Mouse (Mus musculus) E14TG2a.4 (cell line): Measurements from ENCODE around the gene Hoxa4.

Source experiments
- CTCF ChIP-seq: conservative IDR thresholded peaks from 2 replicates; pipeline ENCODE4 v1.5.1; 2014; ENCODE audit warnings: low read length
- NANOG ChIP-seq: IDR thresholded peaks from 2 replicates; pipeline ENCODE4 v1.6.1; 2014; ENCODE audit warnings: borderline replicate concordance, low read length, mixed read lengths
- POU5F1 ChIP-seq: IDR thresholded peaks from 2 replicates; pipeline ENCODE4 v1.6.1; 2014; ENCODE audit warnings: low read length, borderline replicate concordance

- TF ChIP-seq CTCF = no peak
- no peak for TF ChIP-seq POU5F1
- TF ChIP-seq NANOG = no peak
These were observed 25.0 kb downstream of the Hoxa4 start for GRCm38 (mm10) chr6:52166431-52167077.
